Mouse (Mus musculus) ES-E14 (cell line): Measurements from ENCODE around the gene Esr1. TPM values are rescaled to one million over a fixed set of nuclear protein-coding genes. Genes with fewer than 3 reads are reported as not detected.

Experiments
- DNase-seq: peaks from one replicate; pipeline ENCODE4 v3.0.0-alpha.2; 2013; ENCODE audit warnings: low read depth, low spot score
- H3K27ac ChIP-seq: 2 replicates; pipeline ENCODE4 v1.5.1; 2012; ENCODE audit warnings: low read depth, mild to moderate bottlenecking, low read length, moderate library complexity, mixed read lengths; ENCODE audit not compliant: poor library complexity, insufficient read depth, severe bottlenecking
- H3K36me3 ChIP-seq: 2 replicates; pipeline ENCODE4 v1.6.1; 2012; ENCODE audit warnings: mild to moderate bottlenecking, low read length, moderate library complexity, mixed read lengths; ENCODE audit not compliant: control insufficient read depth, poor library complexity, insufficient read depth, severe bottlenecking
- H3K4me1 ChIP-seq, 2 experiments: fragments of 150-350 bp in 1 of 2; sonication (generic) in 1 of 2; 2 replicates each; pipeline ENCODE4 v1.6.1; 2012; ENCODE audit warnings: low read length in 2 of 2, mild to moderate bottlenecking in 1 of 2, mixed read lengths in 1 of 2; ENCODE audit not compliant: control insufficient read depth in 2 of 2, insufficient read depth in 2 of 2, poor library complexity in 1 of 2
- H3K4me3 ChIP-seq, 2 experiments: fragments of 150-350 bp in 1 of 2; sonication (generic) in 1 of 2; 2 replicates each; pipeline ENCODE4 v1.5.1; 2012; ENCODE audit warnings: low read length in 2 of 2, low read depth in 1 of 2, mild to moderate bottlenecking in 1 of 2, mixed read lengths in 1 of 2; ENCODE audit not compliant: insufficient read depth in 1 of 2, poor library complexity in 1 of 2, severe bottlenecking in 1 of 2
- H3K9ac ChIP-seq: 2 replicates; pipeline ENCODE4 v1.6.1; 2012; ENCODE audit warnings: low read depth, mild to moderate bottlenecking, low read length, mixed read lengths; ENCODE audit not compliant: poor library complexity, insufficient read depth, severe bottlenecking
- H3K9me3 ChIP-seq: fragments of 150-350 bp; sonication (generic); 2 replicates; pipeline ENCODE4 v1.6.1; 2012; ENCODE audit warnings: low read depth, mild to moderate bottlenecking, low read length; ENCODE audit not compliant: control insufficient read depth, insufficient read depth
- CHD2 ChIP-seq: IDR thresholded peaks from 2 replicates; pipeline ENCODE4 v1.6.1; 2014; ENCODE audit warnings: mild to moderate bottlenecking, low read depth, low read length, inconsistent platforms
- HCFC1 ChIP-seq: IDR thresholded peaks from 2 replicates; pipeline ENCODE4 v1.6.1; 2012; ENCODE audit warnings: low read length, inconsistent platforms, borderline replicate concordance; ENCODE audit not compliant: insufficient read depth
- MAFK ChIP-seq: IDR thresholded peaks from 2 replicates; pipeline ENCODE4 v1.6.1; 2014; ENCODE audit warnings: mild to moderate bottlenecking, low read depth, low read length, inconsistent platforms; ENCODE audit not compliant: insufficient read depth
- ZC3H11A ChIP-seq: IDR thresholded peaks from 2 replicates; pipeline ENCODE4 v1.6.1; 2012; ENCODE audit warnings: low read depth, mild to moderate bottlenecking, inconsistent platforms, low read length, borderline replicate concordance
- ZNF384 ChIP-seq: IDR thresholded peaks from 2 replicates; pipeline ENCODE4 v1.6.1; 2012; ENCODE audit warnings: low read depth, low read length, inconsistent platforms
- in situ Hi-C, 2 experiments: fragments of 600-800 bp; cut with MboI; formaldehyde crosslinking; loops; one replicate each; pipeline ENCODE4 v1.15.1; 2025; ENCODE audit warnings: low sequenced_read_pairs in 2 of 2, inconsistent platforms in 1 of 2; ENCODE audit not compliant: unreplicated experiment in 2 of 2
- total RNA-seq: library from RNA; depleted of rRNA; stranded (reverse); fragments of 300-350 nt; gene quantifications from 2 replicates; pipeline ENCODE4 v1.2.3, GENCODE M21; 2012; rRNA removed

The Esr1 gene
- total RNA-seq, 1 experiment = 0.09 TPM

DNA sequence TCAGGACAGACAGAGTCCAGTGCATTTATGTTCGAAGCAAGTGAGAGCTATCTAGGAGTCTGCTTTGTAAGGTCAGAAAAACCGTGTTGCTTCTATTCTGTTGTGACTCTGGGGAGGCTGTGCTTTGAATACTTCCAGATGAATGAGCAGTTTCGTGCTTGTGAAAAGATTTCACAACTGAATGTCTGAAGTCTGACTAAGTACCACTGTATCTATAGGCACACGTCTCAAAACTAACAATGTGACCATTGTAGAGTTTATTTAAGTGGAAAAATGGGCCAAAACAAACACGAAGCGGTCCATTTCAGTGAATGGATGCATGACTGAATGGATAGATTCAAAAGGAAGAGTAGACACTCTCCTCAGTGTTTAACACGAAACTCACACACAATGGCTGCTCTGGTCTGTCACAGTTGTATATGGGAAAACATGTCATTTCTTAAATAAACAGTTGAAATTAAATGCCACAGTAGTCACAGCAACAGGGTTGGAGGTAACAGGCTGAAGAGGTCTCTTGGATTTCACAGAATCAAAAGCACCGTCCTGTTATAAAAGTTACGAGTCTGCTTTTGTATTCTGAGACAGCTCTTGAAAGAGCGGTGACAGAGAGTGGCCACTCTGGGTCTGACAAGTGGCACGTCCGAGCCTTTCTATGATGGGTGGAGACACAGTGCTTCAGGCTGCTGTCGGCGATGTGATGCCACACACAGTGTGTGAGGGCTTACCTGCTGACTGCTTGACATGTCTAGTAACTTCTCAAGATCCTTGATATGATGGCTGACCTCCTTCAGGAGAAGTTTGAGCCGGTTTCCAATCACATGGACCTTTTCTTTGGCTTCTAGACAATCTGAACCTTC, 421.0 kb downstream of the Esr1 start:
- Histone ChIP-seq H3K27ac (no peak overlapping the region), H3K9me3 (no peaks in the 10 kb centered on the region; the same call in 1 of the 2 replicates), H3K4me1 (no peaks in the 10 kb centered on the region), H3K36me3 (no peaks in the 10 kb centered on the region), H3K4me3 (no peak overlapping the region), H3K9ac (no peak overlapping the region)
- no peak for DNase-seq
- TF ChIP-seq ZC3H11A (no peak), CHD2 (no peak), HCFC1 (no peak), MAFK (no peak), ZNF384 (no peak)
- in situ Hi-C loops = no loop called here

- TF ChIP-seq MAFK (no peak), CHD2 (no peak), ZC3H11A (no peak), HCFC1 (no peak), ZNF384 (no peak)
- H3K36me3 ChIP-seq = no peaks in the 10 kb centered on the region
- no peak overlapping the region for H3K4me3 ChIP-seq
- DNase-seq = no peak
- no peak overlapping the region for H3K27ac ChIP-seq
- H3K4me1 ChIP-seq = no peaks in the 10 kb centered on the region
- no peaks in the 10 kb centered on the region for H3K9me3 ChIP-seq
- H3K9ac ChIP-seq = no peak overlapping the region
- in situ Hi-C loops = no loop called here
Measured at GRCm38 (mm10) chr10:5041254-5041653, 429.9 kb downstream of the Esr1 start.

- H3K9ac ChIP-seq = no peak overlapping the region
- no peaks in the 10 kb centered on the region for H3K9me3 ChIP-seq
- no peaks in the 10 kb centered on the region for H3K4me1 ChIP-seq
- in situ Hi-C loops = no loop called here
- no peak for TF ChIP-seq CHD2
- TF ChIP-seq MAFK = no peak
- TF ChIP-seq ZNF384 = no peak
- no peak for TF ChIP-seq ZC3H11A
- TF ChIP-seq HCFC1 = no peak
- no peak overlapping the region for H3K4me3 ChIP-seq
- no peak for DNase-seq
- no peaks in the 10 kb centered on the region for H3K36me3 ChIP-seq
- H3K27ac ChIP-seq = no peak overlapping the region
Measured at GRCm38 (mm10) chr10:5044481-5044880, 433.1 kb downstream of the Esr1 start.

DNA sequence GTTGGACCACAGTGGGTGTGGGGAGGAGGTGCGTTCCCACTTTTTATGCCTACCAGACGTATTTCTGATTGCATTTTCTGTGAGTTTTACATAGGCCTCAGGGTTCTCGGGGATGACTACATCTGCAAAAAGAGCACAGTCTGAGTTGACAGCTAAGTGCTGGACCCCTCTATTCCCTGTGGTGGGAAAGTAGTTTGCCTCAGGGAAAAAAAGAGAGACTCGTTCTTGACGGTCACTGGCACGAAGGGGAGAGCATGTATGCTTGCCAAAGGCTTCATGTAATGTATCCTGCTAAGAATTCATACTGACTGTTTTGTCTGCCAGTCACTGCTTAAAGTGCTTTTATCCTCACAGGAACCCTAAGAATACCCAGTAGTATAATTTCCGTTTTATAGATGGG, 433.8 kb downstream of the Esr1 start:
- DNase-seq = no peak
- in situ Hi-C loops = no loop called here
- no peak overlapping the region for H3K27ac ChIP-seq
- no peaks in the 10 kb centered on the region for H3K9me3 ChIP-seq
- H3K36me3 ChIP-seq = no peaks in the 10 kb centered on the region
- no peaks in the 10 kb centered on the region for H3K4me1 ChIP-seq
- H3K9ac ChIP-seq = no peak overlapping the region
- no peak overlapping the region for H3K4me3 ChIP-seq
- TF ChIP-seq HCFC1 (no peak), CHD2 (no peak), MAFK (no peak), ZNF384 (no peak), ZC3H11A (no peak)

GRCm38 (mm10) chr10:5045671-5046070, 434.3 kb downstream of the Esr1 start:
- Histone ChIP-seq H3K27ac (no peak overlapping the region), H3K9me3 (no peaks in the 10 kb centered on the region), H3K36me3 (no peaks in the 10 kb centered on the region), H3K4me3 (no peak overlapping the region), H3K9ac (no peak overlapping the region), H3K4me1 (no peaks in the 10 kb centered on the region)
- no peak for DNase-seq
- TF ChIP-seq ZC3H11A (no peak), ZNF384 (no peak), HCFC1 (no peak), MAFK (no peak)
- in situ Hi-C loops = no loop called here

Other genes with a start within 250 kb of the Esr1 start
- 11.9 and 14.7 TPM in 2 replicates for gene Zbtb2, start 223.5 kb upstream of the Esr1 start, total RNA-seq
- gene Rmnd1, start 179.2 kb upstream of the Esr1 start, total RNA-seq = 31.8 and 35.1 TPM in 2 replicates
- 17.6 and 19.0 TPM in 2 replicates for gene Armt1, start 179.1 kb upstream of the Esr1 start, total RNA-seq
- 0.22 and 0.32 TPM in 2 replicates for gene Ccdc170, start 129.1 kb upstream of the Esr1 start, total RNA-seq